Mouse (Mus musculus) kidney, adult 2 months (tissue): ENCODE measurements around the gene Phactr4. TPM values are rescaled to one million over a fixed set of nuclear protein-coding genes. Genes with fewer than 3 reads are reported as not detected.

ENCODE experiments used
- DNase-seq: peaks from one replicate; pipeline ENCODE4 v3.0.0; 2021
- H3K27ac ChIP-seq: fragments of 200-500 bp; 2 replicates; pipeline ENCODE4 v1.5.1; 2012; ENCODE audit warnings: low read depth, low read length, control low read depth, inconsistent platforms; ENCODE audit not compliant: insufficient read depth
- H3K27me3 ChIP-seq: fragments of 200-500 bp; replicated peaks from 2 replicates; pipeline ENCODE4 v1.6.1; 2012; ENCODE audit warnings: mild to moderate bottlenecking, moderate library complexity, low read length, inconsistent platforms; ENCODE audit not compliant: control insufficient read depth, insufficient read depth
- H3K36me3 ChIP-seq: fragments of 200-500 bp; 2 replicates; pipeline ENCODE4 v1.6.1; 2012; ENCODE audit warnings: mild to moderate bottlenecking, moderate library complexity, low read length, inconsistent platforms; ENCODE audit not compliant: control insufficient read depth, insufficient read depth
- H3K4me1 ChIP-seq: fragments of 200-500 bp; 2 replicates; pipeline ENCODE4 v1.6.1; 2011; ENCODE audit warnings: low read length; ENCODE audit not compliant: control insufficient read depth, insufficient read depth
- H3K4me3 ChIP-seq: fragments of 200-500 bp; 2 replicates; pipeline ENCODE4 v1.5.1; 2011; ENCODE audit warnings: mild to moderate bottlenecking, low read depth, low read length, control low read depth; ENCODE audit not compliant: insufficient read depth
- CTCF ChIP-seq: fragments of 200-500 bp; conservative IDR thresholded peaks from 2 replicates; pipeline ENCODE4 v1.5.1; 2011; ENCODE audit warnings: low read depth, mild to moderate bottlenecking, control low read depth, low read length, moderate library complexity, mixed read lengths; ENCODE audit not compliant: insufficient read depth, insufficient read length
- POLR2A ChIP-seq: fragments of 200-500 bp; IDR thresholded peaks from one replicate; pipeline ENCODE4 v1.6.1; 2011; ENCODE audit warnings: low read depth, low read length, control low read depth
- WGBS: fragments of 180-500 bp; shearing (Covaris S2); methylation state at CpG from one replicate; pipeline ENCODE4 v1.1.7; 2018; 5-methylcytosine and 5-hydroxymethylcytosine counted together
- polyA plus RNA-seq: library from polyadenylated mRNA; depleted of rRNA; stranded (reverse); fragments of >200 nt; gene quantifications from 2 replicates; pipeline ENCODE4 v1.2.3, GENCODE M21; 2012

Gene Phactr4
- polyA plus RNA-seq, 1 experiment, result 25.2 TPM

GRCm38 (mm10) chr4:132346661-132347060, 75.6 kb downstream of the Phactr4 start:
- H3K4me1 ChIP-seq, result peaks cover 8% of the 10 kb centered on the region; the same call in 1 of the 2 replicates
- TF ChIP-seq CTCF (0 out of 2 replicates have a peak, but pooled peaks have one; percentile 15), POLR2A (no peak)
- no peaks in the 10 kb centered on the region for H3K27me3 ChIP-seq
- peak overlapping the region; percentile 80; the same call in 1 of the 2 replicates for H3K27ac ChIP-seq
- no peaks in the 10 kb centered on the region for H3K36me3 ChIP-seq
- WGBS, result 59% methylated on average over 3 of the region's 3 CpGs
- peak; percentile 47 for DNase-seq
- H3K4me3 ChIP-seq, result no peak overlapping the region

- H3K4me3 ChIP-seq, result no peak overlapping the region
Measured at GRCm38 (mm10) chr4:132346261-132346660, 76.0 kb downstream of the Phactr4 start.

GRCm38 (mm10) chr4:132345843-132346212, 76.5 kb downstream of the Phactr4 start:
- DNase-seq, result no peak
- H3K4me1 ChIP-seq, result peaks cover 8% of the 10 kb centered on the region; the same call in 1 of the 2 replicates
- no peaks in the 10 kb centered on the region for H3K36me3 ChIP-seq
- no peaks in the 10 kb centered on the region for H3K27me3 ChIP-seq
- no peak overlapping the region for H3K4me3 ChIP-seq
- WGBS, result 37% methylated on average over 5 of the region's 5 CpGs
- TF ChIP-seq CTCF (no peak), POLR2A (no peak)
- peak overlapping the region; percentile 80 for H3K27ac ChIP-seq

More at GRCm38 (mm10) chr4:132346261-132346660, 76.0 kb downstream of the Phactr4 start:
- Histone ChIP-seq H3K36me3 (no peaks in the 10 kb centered on the region), H3K27ac (peak overlapping the region; percentile 80), H3K27me3 (no peaks in the 10 kb centered on the region), H3K4me1 (peaks cover 8% of the 10 kb centered on the region; the same call in 1 of the 2 replicates)
- peak; percentile 82 for DNase-seq
- TF ChIP-seq POLR2A, result no peak
- no peak for TF ChIP-seq CTCF
- 39% methylated on average over 4 of the region's 4 CpGs for WGBS

- peaks cover 8% of the 10 kb centered on the region; the same call in 1 of the 2 replicates for H3K4me1 ChIP-seq
- under 1% methylated on average over 82 of the region's 83 CpGs for WGBS
- TF ChIP-seq POLR2A (no peak), CTCF (peak; percentile 81)
Measured at GRCm38 (mm10) chr4:132345135-132345842, 77.0 kb downstream of the Phactr4 start.

GRCm38 (mm10) chr4:132344403-132345134, 77.7 kb downstream of the Phactr4 start:
- Histone ChIP-seq H3K27me3 (no peaks in the 10 kb centered on the region), H3K27ac (no peak overlapping the region), H3K4me1 (peaks cover 8% of the 10 kb centered on the region; the same call in 1 of the 2 replicates), H3K4me3 (peak overlapping the region; percentile 74), H3K36me3 (no peaks in the 10 kb centered on the region)
- WGBS, result 11% methylated on average over 13 of the region's 13 CpGs
- DNase-seq, result no peak
- TF ChIP-seq CTCF (no peak), POLR2A (no peak)

More at GRCm38 (mm10) chr4:132345135-132345842, 77.0 kb downstream of the Phactr4 start:
- Histone ChIP-seq H3K27me3 (no peaks in the 10 kb centered on the region), H3K36me3 (no peaks in the 10 kb centered on the region), H3K4me3 (peak overlapping the region; percentile 74), H3K27ac (peak overlapping the region; percentile 58; the same call in 1 of the 2 replicates)
- DNase-seq, result peak; percentile 97

GRCm38 (mm10) chr4:132341451-132341850, 80.8 kb downstream of the Phactr4 start:
- no peak for DNase-seq
- no peak for TF ChIP-seq POLR2A
- TF ChIP-seq CTCF, result no peak
- no peak overlapping the region for H3K27ac ChIP-seq
- H3K36me3 ChIP-seq, result no peaks in the 10 kb centered on the region
- H3K27me3 ChIP-seq, result no peaks in the 10 kb centered on the region
- no peak overlapping the region for H3K4me3 ChIP-seq
- H3K4me1 ChIP-seq, result peaks cover 15% of the 10 kb centered on the region
- 84% methylated on average over 3 of the region's 3 CpGs for WGBS

GRCm38 (mm10) chr4:132338943-132339342, 83.3 kb downstream of the Phactr4 start:
- DNase-seq, result peak; percentile 91
- no peak for TF ChIP-seq CTCF
- TF ChIP-seq POLR2A, result no peak
- no peaks in the 10 kb centered on the region for H3K36me3 ChIP-seq
- peaks cover 8% of the 10 kb centered on the region; the same call in 1 of the 2 replicates for H3K4me1 ChIP-seq
- WGBS, result 39% methylated on average over 13 of the region's 13 CpGs
- no peak overlapping the region for H3K4me3 ChIP-seq
- H3K27me3 ChIP-seq, result no peaks in the 10 kb centered on the region
- no peak overlapping the region for H3K27ac ChIP-seq
